Mouse (Mus musculus): Measurements from ENCODE around the gene 4930518I15Rik. TPM values are rescaled to one million over a fixed set of nuclear protein-coding genes. Genes with fewer than 3 reads are reported as not detected.
"Not testable (repeated sequence)": the region's sequence is repeated elsewhere in the genome, so short reads cannot be mapped to it uniquely, and the experiment has no call there.

4930518I15Rik gene
- polyA plus RNA-seq (2012; rRNA removed): 1.7 and 1.8 TPM in 2 replicates

- no peak for DNase-seq (ENCODE audit: low read depth)
Observed at GRCm38 (mm10) chr2:156857835-156858234, at the start of gene 4930518I15Rik. TSS of gene 4930518I15Rik (minus strand) at chr2:156857946.

GRCm38 (mm10) chr2:156905931-156906330 lies 48.2 kb upstream of the 4930518I15Rik start:
- DNase-seq (ENCODE audit: low read depth): not testable (repeated sequence)

- DNase-seq (ENCODE audit: low read depth): no peak
Observed at GRCm38 (mm10) chr2:156904976-156905717, 47.4 kb upstream of the 4930518I15Rik start.

- DNase-seq (ENCODE audit: low read depth): no peak
Observed at GRCm38 (mm10) chr2:156903367-156903766, 45.6 kb upstream of the 4930518I15Rik start.

- not testable (repeated sequence) for DNase-seq (ENCODE audit: low read depth)
Observed at GRCm38 (mm10) chr2:156902411-156902810, 44.7 kb upstream of the 4930518I15Rik start.

- no peak for DNase-seq (ENCODE audit: low read depth)
Observed at GRCm38 (mm10) chr2:156901883-156902282, 44.1 kb upstream of the 4930518I15Rik start.

GRCm38 (mm10) chr2:156901344-156901743 lies 43.6 kb upstream of the 4930518I15Rik start:
- DNase-seq (ENCODE audit: low read depth): no peak

GRCm38 (mm10) chr2:156899184-156899583 lies 41.4 kb upstream of the 4930518I15Rik start:
- no peak for DNase-seq (ENCODE audit: low read depth)

GRCm38 (mm10) chr2:156898374-156898773 lies 40.6 kb upstream of the 4930518I15Rik start:
- no peak for DNase-seq (ENCODE audit: low read depth)

GRCm38 (mm10) chr2:156897034-156897433 lies 39.3 kb upstream of the 4930518I15Rik start:
- no peak for DNase-seq (ENCODE audit: low read depth)

GRCm38 (mm10) chr2:156896384-156896914 lies 38.7 kb upstream of the 4930518I15Rik start:
- DNase-seq (ENCODE audit: low read depth): no peak

- DNase-seq (ENCODE audit: low read depth): no peak
Observed at GRCm38 (mm10) chr2:156894496-156895265, 36.9 kb upstream of the 4930518I15Rik start.

GRCm38 (mm10) chr2:156892821-156893220 lies 35.1 kb upstream of the 4930518I15Rik start:
- DNase-seq (ENCODE audit: low read depth): no peak

GRCm38 (mm10) chr2:156892240-156892639 lies 34.5 kb upstream of the 4930518I15Rik start:
- DNase-seq (ENCODE audit: low read depth): no peak

- DNase-seq (ENCODE audit: low read depth): no peak
Observed at GRCm38 (mm10) chr2:156888490-156888889, 30.7 kb upstream of the 4930518I15Rik start.

GRCm38 (mm10) chr2:156887017-156887416 lies 29.3 kb upstream of the 4930518I15Rik start, which contains the start of gene Sla2:
TSS of gene Sla2 (minus strand) at chr2:156887192.
- DNase-seq (ENCODE audit: low read depth): no peak

- no peak for DNase-seq (ENCODE audit: low read depth)
Observed at GRCm38 (mm10) chr2:156886084-156886631, 28.4 kb upstream of the 4930518I15Rik start.

- not testable (repeated sequence) for DNase-seq (ENCODE audit: low read depth)
Observed at GRCm38 (mm10) chr2:156885666-156886065, 27.9 kb upstream of the 4930518I15Rik start.

GRCm38 (mm10) chr2:156884396-156885211 lies 26.9 kb upstream of the 4930518I15Rik start:
- DNase-seq (ENCODE audit: low read depth): no peak

- no peak for DNase-seq (ENCODE audit: low read depth)
Observed at GRCm38 (mm10) chr2:156882431-156883001, 24.8 kb upstream of the 4930518I15Rik start.

- DNase-seq (ENCODE audit: low read depth): no peak
Observed at GRCm38 (mm10) chr2:156879541-156879940, 21.8 kb upstream of the 4930518I15Rik start.

Data from gonadal fat pad, adult 2 months (tissue).